Mouse (Mus musculus): ENCODE measurements around the gene Erf.

Erf gene

DNA sequence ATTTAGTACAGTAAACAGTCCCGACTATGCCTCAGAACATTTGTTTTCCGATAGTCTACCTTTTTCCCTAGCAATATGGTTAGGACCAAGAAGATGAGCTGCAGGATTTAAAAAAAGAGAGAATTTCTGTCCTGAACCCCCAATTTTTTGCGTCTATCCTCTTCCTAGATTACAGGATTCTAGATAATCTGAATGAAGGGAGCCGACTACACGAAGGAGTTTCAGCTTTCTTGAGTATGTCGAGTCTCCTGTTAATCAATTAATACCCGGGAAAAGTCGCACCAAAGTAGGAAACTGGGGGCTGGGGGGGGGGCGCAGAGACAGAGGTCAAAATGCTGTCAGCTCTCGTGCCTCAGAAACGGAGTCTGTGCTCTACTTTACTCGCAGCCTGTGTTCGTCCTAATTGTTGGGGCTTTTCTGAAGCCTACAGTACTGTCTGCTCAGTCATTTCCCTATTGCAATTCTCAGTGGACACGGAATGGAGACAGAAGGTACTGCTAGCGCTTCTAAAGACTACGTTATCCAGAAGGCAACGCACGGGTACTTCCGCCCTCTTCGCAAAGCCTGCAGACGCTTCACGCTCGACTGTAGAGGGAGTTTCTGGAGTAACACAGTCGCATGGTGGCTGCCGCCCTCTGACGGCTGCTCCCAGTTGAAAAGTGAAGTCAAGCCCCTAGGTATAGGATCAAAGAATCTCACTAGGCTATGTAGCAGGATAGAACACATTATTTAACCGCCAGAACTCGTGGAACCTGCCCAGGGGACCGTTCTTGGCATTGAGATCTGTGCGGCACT is 11.5 kb downstream of the Erf start:
- peak; percentile 84 to 85 for DNase-seq (ENCODE audit: low spot score in 2 of 2)

DNA sequence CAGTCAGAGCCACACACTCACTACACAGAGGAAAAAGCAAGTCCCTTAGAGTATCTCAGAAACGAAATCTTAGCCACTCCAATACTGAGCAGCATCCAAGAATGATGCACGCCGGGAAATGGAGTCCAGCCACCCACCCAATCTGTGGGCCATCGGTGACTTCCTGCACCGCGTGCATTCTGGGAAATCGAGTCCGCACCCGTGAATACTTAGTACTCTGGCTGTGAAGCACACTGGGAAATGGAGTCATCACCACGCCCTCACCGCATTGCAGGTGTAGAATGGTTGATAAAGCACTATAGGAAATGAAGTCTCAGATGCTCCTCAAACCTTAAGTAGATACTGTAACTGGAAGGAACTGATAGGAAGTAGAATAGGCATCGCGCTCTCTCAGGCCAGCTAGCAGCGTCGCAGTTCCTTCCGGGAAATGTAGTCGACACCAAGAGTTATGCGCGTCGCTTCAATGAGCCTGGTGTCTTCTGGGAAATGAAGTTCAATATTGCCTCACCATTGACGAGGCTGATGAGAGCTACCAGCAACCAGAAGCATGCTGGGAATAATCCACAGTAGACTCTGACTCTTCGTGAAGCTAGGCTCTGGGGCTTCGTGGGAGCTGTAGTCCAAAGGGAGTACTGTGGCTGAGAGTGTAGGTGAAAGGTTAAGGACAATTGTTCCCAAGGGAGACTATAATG is 12.4 kb downstream of the Erf start:
- DNase-seq (ENCODE audit: low spot score in 2 of 2) = peak; percentile 91

GRCm38 (mm10) chr7:25237249-25238014 is 13.1 kb downstream of the Erf start, which contains the start of gene Gsk3a:
TSS of gene Gsk3a (minus strand) at chr7:25237851.
- DNase-seq (ENCODE audit: low spot score in 2 of 2) = peak; percentile 96 to 97

GRCm38 (mm10) chr7:25235526-25235925 is 15.0 kb downstream of the Erf start:
- no peak for DNase-seq (ENCODE audit: low spot score in 2 of 2)

DNA sequence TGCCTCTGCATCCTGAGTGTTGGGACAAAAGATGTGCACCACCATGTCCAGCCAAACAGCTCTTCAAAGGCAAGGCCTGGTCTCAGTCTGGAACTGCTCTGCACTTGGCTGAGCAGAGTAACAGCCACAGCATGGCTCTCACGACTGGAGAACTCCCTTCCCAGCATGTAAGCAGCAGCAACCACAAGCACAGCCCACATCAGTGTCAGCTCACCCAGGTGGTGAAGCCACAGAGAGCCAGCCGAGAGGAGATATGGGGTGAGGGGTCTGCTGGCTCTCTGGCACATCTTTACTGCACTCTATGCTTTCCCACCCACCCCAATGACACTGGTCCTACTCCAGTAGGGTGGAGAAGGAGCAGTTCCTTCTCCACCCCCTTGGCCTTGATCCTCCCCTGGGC is 17.5 kb downstream of the Erf start:
- DNase-seq (ENCODE audit: low spot score in 2 of 2) = no peak

DNA sequence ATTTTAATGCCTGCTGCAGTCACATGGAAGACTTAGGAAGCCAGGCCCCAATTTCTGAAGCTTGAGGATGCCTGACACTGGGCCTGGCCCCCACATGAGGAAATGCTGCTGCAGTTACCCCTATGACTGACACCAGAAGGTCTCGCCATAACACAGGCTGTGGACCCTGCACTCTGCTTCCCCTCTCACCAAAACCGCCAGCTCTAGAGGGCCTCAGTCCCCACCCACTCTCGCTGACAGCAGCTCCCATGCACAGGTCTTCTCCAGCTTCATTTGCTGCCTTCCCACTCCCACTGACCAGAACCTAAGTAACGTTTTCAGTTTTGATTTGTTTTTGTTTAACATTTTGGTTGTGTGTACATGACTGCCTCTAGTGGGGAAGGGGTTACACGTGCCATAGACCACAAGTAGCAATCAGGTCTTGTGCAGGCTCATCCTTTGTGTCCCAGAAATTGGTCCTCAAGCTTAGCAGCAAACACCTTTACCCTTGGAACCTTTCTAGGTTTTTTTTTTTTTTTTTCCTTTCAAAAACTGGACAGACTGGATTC is 18.4 kb downstream of the Erf start:
- DNase-seq (ENCODE audit: low spot score in 2 of 2) = no peak

GRCm38 (mm10) chr7:25230690-25231285 is 19.8 kb downstream of the Erf start:
- no peak for DNase-seq (ENCODE audit: low spot score in 2 of 2)

- DNase-seq (ENCODE audit: low spot score in 2 of 2) = no peak
These were observed 22.8 kb downstream of the Erf start for GRCm38 (mm10) chr7:25227523-25228300.

GRCm38 (mm10) chr7:25222275-25222967 is 28.1 kb downstream of the Erf start:
- DNase-seq (ENCODE audit: low spot score in 2 of 2) = no peak

GRCm38 (mm10) chr7:25221102-25221883 is 29.3 kb downstream of the Erf start, which contains the start of gene Zfp526:
TSS of gene Zfp526 (plus strand) at chr7:25221425.
- peak; percentile 97 to 98 for DNase-seq (ENCODE audit: low spot score in 2 of 2)

GRCm38 (mm10) chr7:25220457-25221101 is 30.0 kb downstream of the Erf start, which contains the start of gene Dedd2:
TSS of gene Dedd2 (minus strand) at chr7:25220615.
- DNase-seq (ENCODE audit: low spot score in 2 of 2) = no peak

- DNase-seq (ENCODE audit: low spot score in 2 of 2) = peak; percentile 88 to 91
These were observed 30.7 kb downstream of the Erf start for GRCm38 (mm10) chr7:25219756-25220456.

- peak in 1 of 2 experiments; percentile 37 for DNase-seq (ENCODE audit: low spot score in 2 of 2)
These were observed 31.2 kb downstream of the Erf start for GRCm38 (mm10) chr7:25219416-25219750.

GRCm38 (mm10) chr7:25218705-25219415 is 31.7 kb downstream of the Erf start:
- peak in 1 of 2 experiments; percentile 45 for DNase-seq (ENCODE audit: low spot score in 2 of 2)

GRCm38 (mm10) chr7:25217653-25218395 is 32.7 kb downstream of the Erf start:
- DNase-seq (ENCODE audit: low spot score in 2 of 2) = no peak

DNA sequence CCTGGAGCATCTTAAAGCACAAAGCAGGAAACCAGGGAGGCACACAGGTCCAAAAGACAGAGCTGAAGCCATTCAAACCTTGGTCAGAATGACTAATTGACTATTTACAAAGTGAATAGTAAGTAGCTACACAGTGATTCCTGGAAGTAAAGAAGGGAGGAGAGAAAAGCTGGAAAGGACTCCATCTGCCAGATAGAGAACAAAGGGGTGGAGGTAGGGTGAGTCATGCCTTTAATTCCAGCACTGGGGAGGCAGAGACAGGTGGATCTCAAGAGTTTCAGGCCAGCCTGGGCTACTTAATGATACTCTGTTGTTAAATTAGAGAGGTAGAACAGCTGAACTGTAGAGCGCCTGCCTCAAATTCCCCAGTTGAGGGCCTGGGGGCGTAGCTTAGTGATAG is 36.4 kb downstream of the Erf start:
- DNase-seq (ENCODE audit: low spot score in 2 of 2) = no peak

DNA sequence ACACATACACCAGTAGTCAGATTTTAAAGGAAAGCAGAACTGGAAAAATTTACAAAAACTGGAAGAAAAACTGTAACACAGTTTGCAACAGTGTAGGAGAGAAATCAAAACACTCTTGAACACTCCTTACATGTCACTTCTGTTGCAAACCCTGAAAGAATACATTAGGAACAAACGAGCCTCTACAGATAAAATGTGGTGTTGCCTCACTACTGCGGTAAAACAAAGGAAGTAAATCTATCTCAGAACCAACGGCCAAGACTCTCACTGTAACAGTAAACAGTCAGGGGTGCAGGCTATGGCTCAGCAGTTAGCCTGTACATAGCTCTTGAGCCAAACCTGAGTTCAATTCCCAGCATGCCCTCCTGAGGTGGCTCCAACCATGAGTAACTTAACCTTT is 37.5 kb downstream of the Erf start:
- DNase-seq (ENCODE audit: low spot score in 2 of 2) = no peak
